Mouse (Mus musculus): ENCODE results near the gene Chfr. TPM values are rescaled to one million over a fixed set of nuclear protein-coding genes. Genes with fewer than 3 reads are reported as not detected.

The Chfr gene
- polyA plus RNA-seq, 1 experiment from 2014 or later, result 38.1 TPM

- peak overlapping the region; percentile 80 for H3K9ac ChIP-seq
- peak; percentile 38 for ATAC-seq (replicated peaks; ENCODE audit: low FRiP score)
- 6% methylated on average over 18 of the region's 18 CpGs for WGBS
- H3K4me1 ChIP-seq, result 0 out of 2 replicates have a peak, but pooled peaks cover 4% of the 10 kb centered on the region
- H3K36me3 ChIP-seq, result peaks cover 27% of the 10 kb centered on the region
- peak overlapping the region; percentile 95 for H3K4me3 ChIP-seq (replicated peaks)
- H3K27me3 ChIP-seq, result no peaks in the 10 kb centered on the region
- H3K27ac ChIP-seq, result peak overlapping the region; percentile 63
- peaks cover 4% of the 10 kb centered on the region; the same call in 1 of the 2 replicates for H3K9me3 ChIP-seq (replicated peaks)
- H3K4me2 ChIP-seq, result peak overlapping the region; percentile 84
Measured at GRCm38 (mm10) chr5:110136087-110136464, 434 bp downstream of the Chfr start.

- Histone ChIP-seq H3K4me3 (replicated peaks) (no peak overlapping the region), H3K9me3 (replicated peaks) (peaks cover 4% of the 10 kb centered on the region; the same call in 1 of the 2 replicates), H3K27ac (no peak overlapping the region), H3K36me3 (peaks cover 39% of the 10 kb centered on the region), H3K27me3 (no peaks in the 10 kb centered on the region), H3K4me1 (0 out of 2 replicates have a peak, but pooled peaks cover 4% of the 10 kb centered on the region), H3K4me2 (no peak overlapping the region), H3K9ac (no peak overlapping the region)
- WGBS, result 97% methylated on average over 3 of the region's 3 CpGs
- ATAC-seq (replicated peaks; ENCODE audit: low FRiP score), result no peak
Measured at GRCm38 (mm10) chr5:110137816-110138215, 2.2 kb downstream of the Chfr start.

GRCm38 (mm10) chr5:110139325-110139724 is 3.7 kb downstream of the Chfr start:
- H3K4me3 ChIP-seq (replicated peaks), result no peak overlapping the region
- H3K4me2 ChIP-seq, result no peak overlapping the region
- H3K27ac ChIP-seq, result no peak overlapping the region
- no peaks in the 10 kb centered on the region for H3K27me3 ChIP-seq
- 95% methylated on average over 3 of the region's 3 CpGs for WGBS
- no peak for ATAC-seq (replicated peaks; ENCODE audit: low FRiP score)
- peaks cover 1% of the 10 kb centered on the region; the same call in 1 of the 2 replicates for H3K9me3 ChIP-seq (replicated peaks)
- 0 out of 2 replicates have a peak, but pooled peaks cover 4% of the 10 kb centered on the region for H3K4me1 ChIP-seq
- H3K9ac ChIP-seq, result no peak overlapping the region
- peaks cover 53% of the 10 kb centered on the region for H3K36me3 ChIP-seq

GRCm38 (mm10) chr5:110140424-110140823 is 4.8 kb downstream of the Chfr start:
- WGBS, result 92% methylated on average over 7 of the region's 7 CpGs

GRCm38 (mm10) chr5:110142309-110142708 is 6.7 kb downstream of the Chfr start:
- no peak for ATAC-seq (replicated peaks; ENCODE audit: low FRiP score)
- Histone ChIP-seq H3K27ac (no peak overlapping the region), H3K4me1 (no peaks in the 10 kb centered on the region), H3K27me3 (no peaks in the 10 kb centered on the region), H3K4me2 (no peak overlapping the region), H3K4me3 (replicated peaks) (no peak overlapping the region), H3K36me3 (peaks cover 81% of the 10 kb centered on the region), H3K9me3 (replicated peaks) (no peaks in the 10 kb centered on the region), H3K9ac (no peak overlapping the region)
- 93% methylated on average over 2 of the region's 2 CpGs for WGBS

More at GRCm38 (mm10) chr5:110140424-110140823, 4.8 kb downstream of the Chfr start:
- H3K9me3 ChIP-seq (replicated peaks), result no peaks in the 10 kb centered on the region
- H3K4me2 ChIP-seq, result no peak overlapping the region
- H3K4me3 ChIP-seq (replicated peaks), result no peak overlapping the region
- ATAC-seq (replicated peaks; ENCODE audit: low FRiP score), result no peak
- H3K27ac ChIP-seq, result no peak overlapping the region
- no peaks in the 10 kb centered on the region for H3K27me3 ChIP-seq
- H3K36me3 ChIP-seq, result peaks cover 64% of the 10 kb centered on the region
- H3K4me1 ChIP-seq, result 0 out of 2 replicates have a peak, but pooled peaks cover 4% of the 10 kb centered on the region
- H3K9ac ChIP-seq, result no peak overlapping the region

- Histone ChIP-seq H3K27me3 (no peaks in the 10 kb centered on the region), H3K4me3 (replicated peaks) (no peak overlapping the region), H3K27ac (no peak overlapping the region), H3K36me3 (peaks cover 88% of the 10 kb centered on the region), H3K9me3 (replicated peaks) (no peaks in the 10 kb centered on the region), H3K4me2 (no peak overlapping the region), H3K4me1 (no peaks in the 10 kb centered on the region), H3K9ac (no peak overlapping the region)
- ATAC-seq (replicated peaks; ENCODE audit: low FRiP score), result no peak
- 87% methylated on average over 5 of the region's 5 CpGs for WGBS
Measured at GRCm38 (mm10) chr5:110143007-110143406, 7.4 kb downstream of the Chfr start.

GRCm38 (mm10) chr5:110169374-110169773 is 33.7 kb downstream of the Chfr start:
- H3K9me3 ChIP-seq (replicated peaks), result no peaks in the 10 kb centered on the region
- no peak overlapping the region for H3K9ac ChIP-seq
- no peaks in the 10 kb centered on the region for H3K4me1 ChIP-seq
- no peak overlapping the region for H3K4me3 ChIP-seq (replicated peaks)
- no peaks in the 10 kb centered on the region for H3K27me3 ChIP-seq
- no peak overlapping the region for H3K4me2 ChIP-seq
- no peak overlapping the region for H3K27ac ChIP-seq
- no peak for ATAC-seq (replicated peaks; ENCODE audit: low FRiP score)
- 95% methylated on average over 4 of the region's 4 CpGs for WGBS
- H3K36me3 ChIP-seq, result peaks cover 69% of the 10 kb centered on the region

GRCm38 (mm10) chr5:110176362-110177020 is 40.8 kb downstream of the Chfr start, which contains the start of gene Golga3:
TSS of gene Golga3 (plus strand) at chr5:110176701.
- Histone ChIP-seq H3K27ac (peak within 1 kb of the TSS; percentile 85), H3K27me3 (no peaks in the 10 kb centered on the region), H3K36me3 (peaks cover 7% of the 10 kb centered on the region; the same call in 1 of the 2 replicates), H3K9me3 (replicated peaks) (no peaks in the 10 kb centered on the region), H3K4me1 (peaks cover 15% of the 10 kb centered on the region), H3K4me2 (peak within 1 kb of the TSS; percentile 75), H3K4me3 (replicated peaks) (peak within 1 kb of the TSS; percentile 84), H3K9ac (peak within 1 kb of the TSS; percentile 80)
- WGBS, result under 1% methylated on average over 41 of the region's 41 CpGs
- ATAC-seq (replicated peaks; ENCODE audit: low FRiP score), result peak; percentile 99

- no peaks in the 10 kb centered on the region for H3K27me3 ChIP-seq
- peak overlapping the region; percentile 84 for H3K4me3 ChIP-seq (replicated peaks)
- peak overlapping the region; percentile 75 for H3K4me2 ChIP-seq
- H3K9me3 ChIP-seq (replicated peaks), result no peaks in the 10 kb centered on the region
- 1% methylated on average over 19 of the region's 19 CpGs for WGBS
- peak overlapping the region; percentile 85 for H3K27ac ChIP-seq
- no peak; the same call in none of the 2 replicates for ATAC-seq (replicated peaks; ENCODE audit: low FRiP score)
- peaks cover 5% of the 10 kb centered on the region for H3K36me3 ChIP-seq
- H3K9ac ChIP-seq, result peak overlapping the region; percentile 80
- H3K4me1 ChIP-seq, result peaks cover 15% of the 10 kb centered on the region
Measured at GRCm38 (mm10) chr5:110177021-110177420, 41.4 kb downstream of the Chfr start.

GRCm38 (mm10) chr5:110178628-110179027 is 43.0 kb downstream of the Chfr start:
- H3K9ac ChIP-seq, result no peak overlapping the region
- 85% methylated on average over 2 of the region's 2 CpGs for WGBS
- no peak for ATAC-seq (replicated peaks; ENCODE audit: low FRiP score)
- H3K4me3 ChIP-seq (replicated peaks), result no peak overlapping the region
- peaks cover 15% of the 10 kb centered on the region for H3K4me1 ChIP-seq
- peaks cover 17% of the 10 kb centered on the region for H3K36me3 ChIP-seq
- no peak overlapping the region for H3K27ac ChIP-seq
- no peaks in the 10 kb centered on the region for H3K9me3 ChIP-seq (replicated peaks)
- H3K4me2 ChIP-seq, result no peak overlapping the region
- H3K27me3 ChIP-seq, result no peaks in the 10 kb centered on the region

- 85% methylated on average over 5 of the region's 5 CpGs for WGBS
- Histone ChIP-seq H3K4me1 (peaks cover 12% of the 10 kb centered on the region), H3K27me3 (no peaks in the 10 kb centered on the region), H3K27ac (no peak overlapping the region), H3K9ac (no peak overlapping the region), H3K36me3 (peaks cover 44% of the 10 kb centered on the region), H3K4me2 (no peak overlapping the region), H3K4me3 (replicated peaks) (no peak overlapping the region), H3K9me3 (replicated peaks) (no peaks in the 10 kb centered on the region)
- no peak for ATAC-seq (replicated peaks; ENCODE audit: low FRiP score)
Measured at GRCm38 (mm10) chr5:110181716-110182115, 46.1 kb downstream of the Chfr start.

- H3K4me3 ChIP-seq (replicated peaks), result no peak overlapping the region
- H3K4me2 ChIP-seq, result no peak overlapping the region
- H3K4me1 ChIP-seq, result no peaks in the 10 kb centered on the region
- WGBS, result 87% methylated on average over 10 of the region's 10 CpGs
- no peaks in the 10 kb centered on the region for H3K27me3 ChIP-seq
- no peak overlapping the region for H3K9ac ChIP-seq
- peaks cover 86% of the 10 kb centered on the region for H3K36me3 ChIP-seq
- ATAC-seq (replicated peaks; ENCODE audit: low FRiP score), result no peak
- H3K27ac ChIP-seq, result no peak overlapping the region
- no peaks in the 10 kb centered on the region for H3K9me3 ChIP-seq (replicated peaks)
Measured at GRCm38 (mm10) chr5:110203164-110203895, 67.7 kb downstream of the Chfr start.
